Mouse (Mus musculus): ENCODE measurements around the gene Wdr20.

Gene Wdr20

GRCm38 (mm10) chr12:110781181-110781580, 43.4 kb downstream of the Wdr20 start:
- DNase-seq, result no peak

DNA sequence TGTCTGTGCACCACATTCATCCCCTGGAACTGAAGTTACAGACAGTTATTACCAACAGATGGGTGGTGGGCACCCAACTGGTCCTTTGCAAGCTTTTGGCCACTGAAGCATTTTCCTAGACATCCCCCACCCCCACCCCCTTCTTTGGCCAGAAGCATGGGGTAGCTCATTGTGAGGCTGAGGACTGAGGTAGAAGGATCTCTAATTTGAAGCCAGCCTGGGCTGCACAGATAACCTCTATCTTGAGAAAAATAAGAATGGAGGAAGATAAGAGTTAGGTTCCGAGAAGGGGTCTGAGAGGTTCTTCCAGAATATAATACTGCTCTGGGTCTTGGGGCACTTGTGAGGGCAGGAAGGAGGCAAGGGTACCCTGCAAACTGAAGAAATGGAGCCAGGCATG, 44.5 kb downstream of the Wdr20 start:
- no peak for DNase-seq

DNA sequence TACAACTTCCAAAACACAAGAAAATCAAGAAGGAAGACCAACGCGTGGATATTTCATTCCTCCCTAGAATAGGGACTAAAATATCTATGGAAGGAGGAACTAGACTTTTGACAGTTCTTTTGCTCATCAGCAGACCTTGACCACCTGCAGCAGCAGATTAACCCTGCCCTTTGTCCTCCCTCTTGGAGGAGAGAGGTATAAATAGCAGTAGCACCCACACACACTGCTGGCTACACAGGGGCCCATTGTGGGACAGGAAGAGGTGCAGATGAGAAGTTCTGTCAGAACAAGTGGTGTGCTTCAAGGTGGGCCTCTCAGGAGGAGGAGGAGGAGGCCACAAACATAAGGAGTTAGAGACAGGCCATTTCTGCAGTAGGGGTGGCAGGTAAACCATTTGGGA, 46.5 kb downstream of the Wdr20 start:
- DNase-seq, result no peak

- DNase-seq, result peak; percentile 71
Measured at GRCm38 (mm10) chr12:110786243-110786642, 48.5 kb downstream of the Wdr20 start.

DNA sequence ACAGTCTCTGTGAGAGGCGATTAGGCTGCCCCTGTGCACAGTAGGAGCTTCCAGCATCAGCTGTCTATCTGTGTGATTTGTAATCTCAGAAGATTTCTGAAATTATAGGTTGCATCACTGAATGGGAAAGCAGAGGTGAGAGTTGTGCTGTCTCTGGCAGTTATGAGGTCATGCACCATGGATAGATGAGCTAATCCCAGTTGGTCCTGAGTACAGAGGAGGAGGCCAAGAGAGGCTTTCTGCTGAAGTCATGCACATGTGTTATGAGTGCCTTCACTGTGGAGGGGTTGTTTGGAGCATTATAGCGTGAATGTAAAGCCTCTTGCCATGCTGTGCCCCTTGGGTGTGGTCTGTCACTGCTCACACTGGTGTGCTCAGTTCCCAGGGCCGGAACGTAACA, 52.8 kb downstream of the Wdr20 start:
- no peak for DNase-seq

DNA sequence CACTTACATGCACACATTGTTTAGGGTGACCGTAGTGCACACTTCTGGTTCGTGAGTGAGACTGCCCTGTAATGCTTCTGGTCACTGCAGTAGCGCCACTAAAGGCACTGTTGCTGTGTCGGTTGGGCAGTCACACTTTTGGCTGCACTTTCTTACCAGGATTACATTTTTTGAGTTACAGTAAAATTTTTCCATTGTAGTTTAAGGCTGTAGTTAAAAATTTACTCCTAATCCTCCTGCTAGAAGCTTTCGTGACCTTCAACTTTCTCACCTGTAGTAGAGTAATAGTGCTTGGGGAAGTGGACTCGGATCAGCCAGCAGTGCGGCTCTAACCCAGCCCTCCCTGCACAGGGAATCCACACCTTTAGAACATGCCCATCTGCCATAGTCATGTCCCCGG, 53.3 kb downstream of the Wdr20 start:
- no peak for DNase-seq

DNA sequence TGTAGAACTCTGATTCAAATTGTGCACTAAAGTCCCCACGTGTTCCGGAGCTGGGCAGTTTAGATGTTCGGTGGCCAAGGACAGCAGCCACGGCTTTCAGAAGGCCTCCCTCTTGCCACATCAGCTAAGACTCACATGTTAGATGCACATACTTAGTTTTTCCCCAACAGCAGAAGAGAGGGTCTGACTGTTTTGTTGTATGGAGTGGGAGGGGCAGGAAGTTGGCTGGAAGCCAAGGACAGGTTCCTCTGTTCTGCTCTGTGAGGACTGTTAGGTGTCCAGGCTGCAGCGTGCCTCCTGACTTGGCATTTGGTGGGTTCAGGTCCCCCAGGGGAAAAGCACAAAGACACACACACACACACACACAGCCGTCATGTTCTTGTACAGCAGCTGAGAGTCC, 57.3 kb downstream of the Wdr20 start:
- no peak for DNase-seq

GRCm38 (mm10) chr12:110796748-110797147, 59.0 kb downstream of the Wdr20 start:
- no peak for DNase-seq

DNA sequence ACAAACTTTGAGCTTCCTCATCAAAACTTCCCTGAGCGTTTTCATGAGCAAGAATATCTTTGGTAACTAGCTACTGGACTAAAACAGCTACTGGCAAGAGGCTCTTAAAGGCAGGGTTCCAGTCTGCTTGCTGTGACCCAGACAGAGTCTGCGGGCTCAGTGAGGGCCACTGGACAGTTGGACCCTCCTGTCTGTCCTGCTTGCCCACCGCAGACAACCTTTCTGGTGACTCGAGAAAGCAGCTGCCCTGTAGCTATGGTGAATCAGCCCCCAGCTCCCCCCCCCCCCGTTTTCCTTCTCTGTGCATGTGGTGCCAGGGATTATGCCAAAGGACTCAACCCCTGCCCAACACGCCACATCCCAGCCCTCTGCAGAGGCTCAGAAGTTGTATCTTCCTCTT, 59.5 kb downstream of the Wdr20 start:
- DNase-seq, result no peak

DNA sequence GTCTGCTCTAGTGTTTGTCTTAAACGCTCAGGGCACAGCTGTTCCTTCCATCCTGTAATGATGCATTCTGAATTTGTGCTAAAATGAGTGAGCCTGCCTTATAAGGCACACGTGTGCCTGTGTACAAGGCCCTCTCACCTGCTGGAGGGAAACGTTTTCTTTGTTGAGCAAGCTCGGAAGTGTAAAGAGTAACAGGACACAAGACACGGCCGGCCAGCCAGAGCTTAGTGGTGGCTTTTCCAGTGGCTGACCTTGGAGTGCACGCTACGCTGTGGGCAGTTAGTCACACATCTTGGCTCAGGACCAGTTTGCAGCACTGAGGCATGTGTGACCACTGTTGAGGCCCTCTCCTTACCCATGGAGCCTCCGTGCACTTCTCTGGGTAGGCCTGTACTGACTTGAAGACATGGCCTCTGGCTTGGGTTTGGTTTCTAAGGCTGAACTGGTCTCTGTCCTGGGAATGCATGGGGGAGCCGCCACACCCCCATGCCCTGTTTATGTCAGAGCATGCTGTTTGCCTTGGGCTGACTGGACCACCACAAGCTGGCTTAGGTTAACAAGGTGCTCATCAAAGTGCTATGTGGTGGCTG, 60.2 kb downstream of the Wdr20 start:
- DNase-seq, result no peak

GRCm38 (mm10) chr12:110799226-110799625, 61.5 kb downstream of the Wdr20 start:
- no peak for DNase-seq

DNA sequence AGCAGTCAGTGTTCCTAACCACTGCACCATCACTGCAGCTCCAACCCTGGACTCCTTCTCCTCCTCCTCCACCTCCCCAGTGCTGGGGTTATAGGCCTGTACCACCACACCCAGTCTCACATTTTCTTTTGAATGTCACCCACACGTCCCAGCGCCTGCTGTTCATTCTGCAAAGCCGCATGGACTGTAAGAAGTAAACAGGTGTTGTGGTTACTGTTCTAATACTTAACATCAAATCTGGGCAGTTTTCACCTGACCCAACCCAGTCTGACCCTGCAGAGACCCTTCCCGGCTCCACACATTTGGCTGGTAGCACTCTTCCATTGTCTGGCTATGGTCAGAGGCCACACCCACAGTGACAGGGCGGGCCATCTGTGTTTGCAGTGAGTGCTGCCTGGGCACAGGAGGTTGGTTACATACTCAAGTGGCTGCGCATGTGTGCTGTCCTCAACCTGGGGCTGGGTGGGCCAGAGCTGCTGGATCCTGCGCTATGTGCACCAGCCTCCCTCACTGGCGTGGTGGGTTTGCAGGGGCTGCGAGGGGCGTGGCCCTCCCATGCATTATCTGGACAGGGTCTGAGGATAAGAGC, 64.2 kb downstream of the Wdr20 start:
- no peak for DNase-seq

DNA sequence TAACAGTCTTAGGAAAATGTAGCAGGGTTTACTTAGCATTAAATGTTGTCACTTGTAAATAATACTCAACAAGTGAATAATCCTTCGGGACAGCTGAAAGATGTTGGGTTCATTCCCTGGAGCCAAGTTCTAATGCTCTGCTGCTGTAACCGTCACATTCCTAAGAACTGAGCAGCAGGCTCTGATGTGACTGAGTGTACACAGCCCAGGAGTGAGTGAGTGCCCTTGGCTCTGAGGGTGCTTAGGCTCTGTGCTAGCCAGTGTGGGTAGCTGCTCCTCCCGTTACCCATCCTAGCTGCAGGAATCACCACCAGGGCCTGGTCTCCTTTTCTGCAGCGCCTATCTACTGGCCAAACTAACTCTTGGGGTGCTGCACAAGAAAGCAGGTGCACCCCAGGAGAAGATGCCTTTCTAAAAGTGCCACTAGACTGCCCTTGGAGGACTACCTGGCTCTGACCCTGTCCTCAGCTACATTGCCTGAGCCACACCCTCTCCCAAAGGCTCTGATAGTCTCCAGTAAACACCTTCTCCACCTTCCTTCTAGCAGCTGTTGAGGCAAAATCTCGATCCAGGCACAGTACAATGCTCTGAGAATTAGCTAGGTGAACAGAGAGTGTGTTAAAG, 65.0 kb downstream of the Wdr20 start:
- DNase-seq, result no peak

- peak; percentile 33 for DNase-seq
Measured at GRCm38 (mm10) chr12:110804261-110804660, 66.5 kb downstream of the Wdr20 start.

- no peak for DNase-seq
Measured at GRCm38 (mm10) chr12:110806301-110806970, 68.7 kb downstream of the Wdr20 start.

GRCm38 (mm10) chr12:110808430-110808829, 70.7 kb downstream of the Wdr20 start:
- DNase-seq, result no peak

DNA sequence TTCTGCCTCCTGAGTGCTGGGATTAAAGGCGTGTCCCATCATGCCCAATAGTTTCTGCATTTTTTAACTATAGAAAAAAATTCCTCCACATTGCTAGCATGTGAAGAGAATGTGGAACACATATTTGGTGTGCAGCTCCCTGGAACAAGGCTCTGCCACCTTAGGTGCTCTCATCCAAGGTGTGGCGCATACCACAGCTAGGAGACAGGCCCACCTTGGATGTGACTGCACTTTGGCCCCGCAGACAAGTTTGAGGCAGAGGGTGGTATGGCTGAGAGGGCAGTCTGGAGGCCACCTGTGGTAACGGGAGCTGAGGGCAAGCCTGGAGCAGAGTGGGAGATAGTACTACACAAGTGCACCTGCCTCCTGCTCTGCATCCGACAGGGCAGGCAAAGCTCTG, 71.1 kb downstream of the Wdr20 start:
- DNase-seq, result no peak

DNA sequence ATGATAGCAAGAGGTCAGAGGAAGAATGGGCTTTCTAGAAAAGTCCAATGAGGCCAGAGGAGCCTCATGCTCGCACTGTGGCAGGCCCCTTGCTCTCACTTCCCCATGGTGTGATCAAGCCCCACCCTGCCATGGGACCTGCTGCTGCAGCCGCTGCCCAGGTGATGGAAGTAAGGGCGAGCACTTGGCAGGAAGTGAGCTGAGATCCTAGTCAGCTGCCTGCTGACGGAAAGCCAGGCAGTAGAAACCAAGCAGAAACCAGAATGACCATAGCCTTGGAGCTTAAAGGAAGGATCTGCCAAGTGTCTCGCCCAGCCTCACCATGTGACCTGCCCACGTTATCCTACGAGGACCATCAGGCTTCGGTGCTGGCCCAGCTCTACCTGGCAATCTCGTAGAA, 75.4 kb downstream of the Wdr20 start:
- DNase-seq, result no peak

DNA sequence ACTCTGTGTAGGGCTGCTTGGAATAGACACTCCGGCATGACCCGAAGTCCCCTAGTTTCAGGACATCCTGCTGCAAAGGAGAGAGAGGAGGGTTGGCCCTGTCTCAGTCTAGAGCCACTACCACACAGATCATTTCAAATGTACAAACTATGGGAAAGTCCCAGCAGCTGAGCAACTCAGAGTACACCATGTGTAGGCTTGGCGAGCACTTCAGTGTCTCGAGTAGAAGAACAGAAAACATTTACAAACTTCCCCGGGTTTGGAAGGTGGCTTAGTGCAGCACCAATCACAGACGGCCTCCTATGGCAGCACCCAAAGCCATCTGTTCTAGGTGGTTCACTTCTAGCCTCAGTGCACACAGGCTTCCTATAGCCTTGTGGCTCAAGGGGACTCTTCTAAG, 75.9 kb downstream of the Wdr20 start:
- no peak for DNase-seq

GRCm38 (mm10) chr12:110814924-110815323, 77.2 kb downstream of the Wdr20 start:
- DNase-seq, result no peak

GRCm38 (mm10) chr12:110816833-110817232, 79.1 kb downstream of the Wdr20 start:
- DNase-seq, result no peak

- no peak for DNase-seq
Measured at GRCm38 (mm10) chr12:110819367-110819766, 81.6 kb downstream of the Wdr20 start.

GRCm38 (mm10) chr12:110821787-110822186, 84.0 kb downstream of the Wdr20 start:
- no peak for DNase-seq

GRCm38 (mm10) chr12:110822366-110822765, 84.6 kb downstream of the Wdr20 start:
- DNase-seq, result no peak

Measured in cerebellum, adult 11 months (tissue).